In genomic region chr3:103789096-103789495, GRCm38 (mm10) we compare ENCODE assay signal across 7 mouse cellular contexts. TPM values are rescaled to one million over a fixed set of nuclear protein-coding genes. Genes with fewer than 3 reads are reported as not detected.
DNase-seq lines count a peak whose midpoint lies in the region; ATAC-seq and TF ChIP-seq lines count a peak whose summit lies in the region.

No protein-coding gene starts in this region.

- no peak for DNase-seq in limb, embryonic 10.5 days (ENCODE audit: low spot score)
- peak; percentile 12 for DNase-seq in embryonic facial prominence, embryonic 14.5 days (ENCODE audit: low spot score)
- DNase-seq in hindbrain, postnatal 0 days (ENCODE audit: low spot score) = no peak
- no peak for DNase-seq in adipocyte (ENCODE audit: low spot score)
- DNase-seq in adrenal gland, postnatal 14 days = no peak

- H3K4me2 ChIP-seq in limb, embryonic 12.5 days = peak overlapping the region; percentile 82
- peak overlapping the region; percentile 92 for H3K4me2 ChIP-seq in embryonic facial prominence, embryonic 14.5 days (ENCODE audit: low read depth, low read length)
- peak overlapping the region; percentile 68 for H3K4me2 ChIP-seq in hindbrain, postnatal 0 days (ENCODE audit: low read depth, low read length)
- H3K4me2 ChIP-seq in midbrain, embryonic 16.5 days (ENCODE audit: low read length) = peak overlapping the region; percentile 84

- no peaks in the 10 kb centered on the region for H3K9me3 ChIP-seq in limb, embryonic 12.5 days
- H3K9me3 ChIP-seq in limb, embryonic 10.5 days (replicated peaks) = no peaks in the 10 kb centered on the region
- H3K9me3 ChIP-seq in embryonic facial prominence, embryonic 14.5 days (ENCODE audit: control insufficient read depth, low read length) = no peaks in the 10 kb centered on the region
- no peaks in the 10 kb centered on the region for H3K9me3 ChIP-seq in hindbrain, postnatal 0 days (ENCODE audit: low read length)
- H3K9me3 ChIP-seq in midbrain, embryonic 16.5 days (replicated peaks; ENCODE audit: control insufficient read depth, low read length, poor library complexity, severe bottlenecking) = no peaks in the 10 kb centered on the region

- H3K36me3 ChIP-seq in limb, embryonic 12.5 days = no peaks in the 10 kb centered on the region
- H3K36me3 ChIP-seq in limb, embryonic 10.5 days = no peaks in the 10 kb centered on the region
- H3K36me3 ChIP-seq in embryonic facial prominence, embryonic 14.5 days (ENCODE audit: control insufficient read depth, insufficient read depth, low read length) = no peaks in the 10 kb centered on the region
- H3K36me3 ChIP-seq in hindbrain, postnatal 0 days (ENCODE audit: insufficient read depth, low read length) = no peaks in the 10 kb centered on the region
- no peaks in the 10 kb centered on the region for H3K36me3 ChIP-seq in midbrain, embryonic 16.5 days (ENCODE audit: control insufficient read depth, insufficient read depth, low read length)

- no peak for TF ChIP-seq CTCF in hindbrain, postnatal 0 days (IDR thresholded peaks at IDR 0.05; ENCODE audit: low read depth)

- ATAC-seq in limb, embryonic 12.5 days (ENCODE audit: insufficient number of reproducible peaks, insufficient read depth, low FRiP score, low TSS enrichment, low read depth) = no peak
- no peak for ATAC-seq in embryonic facial prominence, embryonic 14.5 days (ENCODE audit: low read depth)
- ATAC-seq in hindbrain, postnatal 0 days = no peak
- ATAC-seq in midbrain, embryonic 16.5 days = no peak

- H3K4me3 ChIP-seq in limb, embryonic 12.5 days (replicated peaks) = no peak overlapping the region
- no peak overlapping the region for H3K4me3 ChIP-seq in limb, embryonic 10.5 days
- peak overlapping the region; percentile 95; the same call in 1 of the 2 replicates for H3K4me3 ChIP-seq in embryonic facial prominence, embryonic 14.5 days (ENCODE audit: low read depth, low read length)
- peak overlapping the region; percentile 96; the same call in 1 of the 2 replicates for H3K4me3 ChIP-seq in hindbrain, postnatal 0 days (ENCODE audit: low read length)
- H3K4me3 ChIP-seq in midbrain, embryonic 16.5 days (ENCODE audit: low read depth, low read length) = no peak overlapping the region

- no peaks in the 10 kb centered on the region for H3K27me3 ChIP-seq in limb, embryonic 12.5 days
- no peaks in the 10 kb centered on the region for H3K27me3 ChIP-seq in limb, embryonic 10.5 days (ENCODE audit: low read depth, poor library complexity, severe bottlenecking)
- H3K27me3 ChIP-seq in embryonic facial prominence, embryonic 14.5 days (replicated peaks; ENCODE audit: control insufficient read depth, insufficient read depth, low read length) = no peaks in the 10 kb centered on the region
- no peaks in the 10 kb centered on the region for H3K27me3 ChIP-seq in hindbrain, postnatal 0 days (ENCODE audit: insufficient read depth, low read length)
- H3K27me3 ChIP-seq in midbrain, embryonic 16.5 days (ENCODE audit: control insufficient read depth, insufficient read depth, low read depth, low read length) = no peaks in the 10 kb centered on the region

- H3K9ac ChIP-seq in limb, embryonic 12.5 days (replicated peaks) = no peak overlapping the region
- no peak overlapping the region for H3K9ac ChIP-seq in embryonic facial prominence, embryonic 14.5 days (ENCODE audit: low read depth, low read length)
- H3K9ac ChIP-seq in hindbrain, postnatal 0 days (replicated peaks; ENCODE audit: low read length) = no peak overlapping the region
- no peak overlapping the region for H3K9ac ChIP-seq in midbrain, embryonic 16.5 days (ENCODE audit: low read depth, low read length)

- H3K4me1 ChIP-seq in limb, embryonic 12.5 days (replicated peaks) = peaks cover 32% of the 10 kb centered on the region
- peaks cover 14% of the 10 kb centered on the region; the same call in 1 of the 2 replicates for H3K4me1 ChIP-seq in limb, embryonic 10.5 days
- peaks cover 8% of the 10 kb centered on the region; the same call in 1 of the 2 replicates for H3K4me1 ChIP-seq in embryonic facial prominence, embryonic 14.5 days (ENCODE audit: control insufficient read depth, insufficient read depth, low read length)
- no peaks in the 10 kb centered on the region; the same call in 1 of the 2 replicates for H3K4me1 ChIP-seq in hindbrain, postnatal 0 days (ENCODE audit: insufficient read depth, low read length)
- H3K4me1 ChIP-seq in midbrain, embryonic 16.5 days (ENCODE audit: control insufficient read depth, insufficient read depth, low read length) = peaks cover 22% of the 10 kb centered on the region

- 82% methylated on average over 7 of the region's 7 CpGs for WGBS in limb, embryonic 12.5 days
- WGBS in limb, embryonic 10.5 days = 85% methylated on average over 7 of the region's 7 CpGs
- 77% methylated on average over 7 of the region's 7 CpGs for WGBS in embryonic facial prominence, embryonic 14.5 days
- 84% methylated on average over 7 of the region's 7 CpGs for WGBS in hindbrain, postnatal 0 days
- 86% methylated on average over 7 of the region's 7 CpGs for WGBS in midbrain, embryonic 16.5 days

- H3K27ac ChIP-seq in limb, embryonic 12.5 days = no peak overlapping the region
- H3K27ac ChIP-seq in limb, embryonic 10.5 days = no peak overlapping the region
- H3K27ac ChIP-seq in embryonic facial prominence, embryonic 14.5 days (replicated peaks; ENCODE audit: low read depth, low read length) = peak overlapping the region; percentile 88
- H3K27ac ChIP-seq in hindbrain, postnatal 0 days = no peak overlapping the region
- no peak overlapping the region for H3K27ac ChIP-seq in midbrain, embryonic 16.5 days (ENCODE audit: low read length)

RNA-seq across cellular contexts. Expression of gene Hipk1, which starts 2.3 kb away (rescaled TPM):
- polyA plus RNA-seq in limb, embryonic 12.5 days (2016; fragmentation: Nextera tagmentation; extraction: Ambion mirVana) = 12.6 and 13.0 TPM in 2 replicates
- polyA plus RNA-seq in limb, embryonic 10.5 days (2016; fragmentation: Nextera tagmentation; extraction: Ambion mirVana) = 8.7 and 10.6 TPM in 2 replicates
- 15.4 and 17.3 TPM in 2 replicates for polyA plus RNA-seq in embryonic facial prominence, embryonic 14.5 days (2014; fragmentation: Nextera tagmentation; extraction: Ambion mirVana)
- total RNA-seq in hindbrain, postnatal 0 days (2014; rRNA removed) = 52.6 and 59.3 TPM in 2 replicates
- polyA plus RNA-seq in hindbrain, postnatal 0 days (2015; fragmentation: Nextera tagmentation; extraction: Ambion mirVana) = 8.1 and 8.4 TPM in 2 replicates
- 11.1 and 11.5 TPM in 2 replicates for polyA plus RNA-seq in midbrain, embryonic 16.5 days (2015; fragmentation: Nextera tagmentation; extraction: Ambion mirVana)
- 149 and 198 TPM in 2 replicates for total RNA-seq in adrenal gland, postnatal 14 days (2021)

RNA-seq across cellular contexts. Expression of gene Dclre1b, which starts 20.1 kb away (rescaled TPM):
- 31.8 and 32.5 TPM in 2 replicates for polyA plus RNA-seq in limb, embryonic 12.5 days (2016; fragmentation: Nextera tagmentation; extraction: Ambion mirVana)
- 37.9 and 42.1 TPM in 2 replicates for polyA plus RNA-seq in limb, embryonic 10.5 days (2016; fragmentation: Nextera tagmentation; extraction: Ambion mirVana)
- polyA plus RNA-seq in embryonic facial prominence, embryonic 14.5 days (2014; fragmentation: Nextera tagmentation; extraction: Ambion mirVana) = 22.3 and 25.9 TPM in 2 replicates
- 3.0 and 7.9 TPM in 2 replicates for total RNA-seq in hindbrain, postnatal 0 days (2014; rRNA removed)
- 15.4 and 19.1 TPM in 2 replicates for polyA plus RNA-seq in hindbrain, postnatal 0 days (2015; fragmentation: Nextera tagmentation; extraction: Ambion mirVana)
- polyA plus RNA-seq in midbrain, embryonic 16.5 days (2015; fragmentation: Nextera tagmentation; extraction: Ambion mirVana) = 20.3 and 22.0 TPM in 2 replicates
- total RNA-seq in adrenal gland, postnatal 14 days (2021) = 16.6 and 21.9 TPM in 2 replicates

RNA-seq across cellular contexts. Expression of gene Ap4b1, which starts 20.2 kb away (rescaled TPM):
- polyA plus RNA-seq in limb, embryonic 12.5 days (2016; fragmentation: Nextera tagmentation; extraction: Ambion mirVana) = 21.6 and 24.6 TPM in 2 replicates
- 21.4 and 23.6 TPM in 2 replicates for polyA plus RNA-seq in limb, embryonic 10.5 days (2016; fragmentation: Nextera tagmentation; extraction: Ambion mirVana)
- 23.9 and 24.9 TPM in 2 replicates for polyA plus RNA-seq in embryonic facial prominence, embryonic 14.5 days (2014; fragmentation: Nextera tagmentation; extraction: Ambion mirVana)
- total RNA-seq in hindbrain, postnatal 0 days (2014; rRNA removed) = 16.1 and 25.8 TPM in 2 replicates
- 16.4 and 20.1 TPM in 2 replicates for polyA plus RNA-seq in hindbrain, postnatal 0 days (2015; fragmentation: Nextera tagmentation; extraction: Ambion mirVana)
- polyA plus RNA-seq in midbrain, embryonic 16.5 days (2015; fragmentation: Nextera tagmentation; extraction: Ambion mirVana) = 20.5 and 22.8 TPM in 2 replicates
- 17.2 and 29.1 TPM in 2 replicates for total RNA-seq in adrenal gland, postnatal 14 days (2021)

RNA-seq across cellular contexts. Expression of gene Gm43064, which starts 20.3 kb away (rescaled TPM):
- polyA plus RNA-seq in limb, embryonic 12.5 days (2016; fragmentation: Nextera tagmentation; extraction: Ambion mirVana) = 0.24 TPM in 1 of 2 replicates, not detected in the other
- 0.18 and 0.26 TPM in 2 replicates for polyA plus RNA-seq in limb, embryonic 10.5 days (2016; fragmentation: Nextera tagmentation; extraction: Ambion mirVana)
- polyA plus RNA-seq in embryonic facial prominence, embryonic 14.5 days (2014; fragmentation: Nextera tagmentation; extraction: Ambion mirVana) = 0.17 and 0.41 TPM in 2 replicates
- 1.1 and 1.9 TPM in 2 replicates for total RNA-seq in hindbrain, postnatal 0 days (2014; rRNA removed)
- 0.24 TPM in 1 of 2 replicates, not detected in the other for polyA plus RNA-seq in hindbrain, postnatal 0 days (2015; fragmentation: Nextera tagmentation; extraction: Ambion mirVana)
- polyA plus RNA-seq in midbrain, embryonic 16.5 days (2015; fragmentation: Nextera tagmentation; extraction: Ambion mirVana) = 0.15 and 0.65 TPM in 2 replicates
- 0.23 TPM in 1 of 2 replicates, not detected in the other for total RNA-seq in adrenal gland, postnatal 14 days (2021)

RNA-seq across cellular contexts. Expression of gene Bcl2l15, which starts 43.3 kb away (rescaled TPM):
- polyA plus RNA-seq in limb, embryonic 12.5 days (2016; fragmentation: Nextera tagmentation; extraction: Ambion mirVana) = not detected in 2 replicates
- polyA plus RNA-seq in limb, embryonic 10.5 days (2016; fragmentation: Nextera tagmentation; extraction: Ambion mirVana) = 0.11 and 0.15 TPM in 2 replicates
- 0.42 and 0.63 TPM in 2 replicates for polyA plus RNA-seq in embryonic facial prominence, embryonic 14.5 days (2014; fragmentation: Nextera tagmentation; extraction: Ambion mirVana)
- not detected in 2 replicates for total RNA-seq in hindbrain, postnatal 0 days (2014; rRNA removed)
- 0.20 and 0.67 TPM in 2 replicates for polyA plus RNA-seq in hindbrain, postnatal 0 days (2015; fragmentation: Nextera tagmentation; extraction: Ambion mirVana)
- polyA plus RNA-seq in midbrain, embryonic 16.5 days (2015; fragmentation: Nextera tagmentation; extraction: Ambion mirVana) = 0.31 and 0.36 TPM in 2 replicates
- 0.52 and 0.56 TPM in 2 replicates for total RNA-seq in adrenal gland, postnatal 14 days (2021)

Comparison
In these comparisons a context has a peak if more than half of its experiments do, and no peak if none do; other contexts are left out.
1. H3K4me3 ChIP-seq: peak in embryonic facial prominence, embryonic 14.5 days (single experiment) and hindbrain, postnatal 0 days (single experiment); none in limb, embryonic 12.5 days (single experiment), limb, embryonic 10.5 days (single experiment) and midbrain, embryonic 16.5 days (single experiment).
2. Peak in every context shown above with its lines, with median percentiles within 50 percentile points of each other: H3K4me2 ChIP-seq.